Mouse (Mus musculus) small intestine, adult 10 weeks (tissue): Measurements from ENCODE around the gene Trmt5. TPM values are rescaled to one million over a fixed set of nuclear protein-coding genes. Genes with fewer than 3 reads are reported as not detected.

ENCODE experiments used
- polyA plus RNA-seq: library from polyadenylated mRNA; stranded (reverse); fragments of 350-450 nt; fragmentation: Illumina TruSeq; extraction: RNeasy Lipid Tissue Mini Kit (QIAGEN cat#74804); gene quantifications from one replicate; pipeline ENCODE4 v1.2.3, GENCODE M21; 2014; ENCODE audit warnings: low replicate concordance

The Trmt5 gene
- polyA plus RNA-seq, result 20.6 TPM

GRCm38 (mm10) chr12:73286287-73287092 is at the start of gene Trmt5, which contains the start of gene Slc38a6:
Gene Trmt5 (minus strand): TSS chr12:73286710.
Gene Slc38a6 (plus strand): TSS chr12:73286779.

Other genes starting within 250 kb of the Trmt5 start
- gene Six1, start 232.8 kb downstream of the Trmt5 start, polyA plus RNA-seq, result not detected
- 0.19 TPM for gene Six4, start 173.3 kb downstream of the Trmt5 start, polyA plus RNA-seq
- gene Mnat1, start 163.0 kb downstream of the Trmt5 start, polyA plus RNA-seq, result 6.4 TPM
- 13.7 TPM for gene Slc38a6, start 69 bp upstream of the Trmt5 start, polyA plus RNA-seq